Mouse (Mus musculus) E14TG2a.4 (cell line): ENCODE data around the gene Gm5152.
"Not testable (repeated sequence)": the region's sequence is repeated elsewhere in the genome, so short reads cannot be mapped to it uniquely, and the experiment has no call there.

Source experiments
- H3K27me3 ChIP-seq: 2 replicates; pipeline ENCODE4 v1.6.1; 2014; ENCODE audit warnings: low read length, control low read depth; ENCODE audit not compliant: insufficient read depth
- H3K36me3 ChIP-seq: 2 replicates; pipeline ENCODE4 v1.6.1; 2014; ENCODE audit warnings: low read length, control low read depth; ENCODE audit not compliant: insufficient read depth
- H3K4me1 ChIP-seq: replicated peaks from 2 replicates; pipeline ENCODE4 v1.6.1; 2014; ENCODE audit warnings: low read depth, low read length, control low read depth
- H3K4me3 ChIP-seq: replicated peaks from 2 replicates; pipeline ENCODE4 v1.5.1; 2014; ENCODE audit warnings: mild to moderate bottlenecking, low read length
- H3K9me3 ChIP-seq: 2 replicates; pipeline ENCODE4 v1.6.1; 2014; ENCODE audit warnings: low read length, control low read depth
- CTCF ChIP-seq: conservative IDR thresholded peaks from 2 replicates; pipeline ENCODE4 v1.5.1; 2014; ENCODE audit warnings: low read length
- NANOG ChIP-seq: IDR thresholded peaks from 2 replicates; pipeline ENCODE4 v1.6.1; 2014; ENCODE audit warnings: borderline replicate concordance, low read length, mixed read lengths
- POU5F1 ChIP-seq: IDR thresholded peaks from 2 replicates; pipeline ENCODE4 v1.6.1; 2014; ENCODE audit warnings: low read length, borderline replicate concordance

The Gm5152 gene

DNA sequence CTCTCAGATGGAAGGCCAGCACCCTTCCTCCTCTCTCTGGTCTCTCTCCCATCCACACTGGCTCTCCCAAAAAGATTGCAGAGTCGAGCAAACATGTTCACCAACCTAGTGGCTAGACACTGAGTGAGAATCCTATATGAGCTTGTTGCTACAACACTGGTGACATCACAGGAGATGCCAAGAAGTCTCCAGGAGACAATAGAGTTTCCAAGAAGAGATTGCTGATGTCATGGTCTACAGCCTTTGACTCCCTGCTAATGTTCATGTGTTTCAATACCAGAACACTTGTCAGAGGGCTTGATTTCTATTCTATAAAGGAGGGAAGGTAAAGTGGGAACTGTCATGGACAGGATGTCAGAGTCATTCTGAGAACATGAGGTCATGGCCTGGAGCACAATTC is at the start of gene Gm5152:
TSS of gene Gm5152 (minus strand) at position 101 of the 400 bp plus-strand sequence.
- H3K27me3 ChIP-seq, H3K9me3 ChIP-seq, H3K4me1 ChIP-seq: not testable (repeated sequence)

DNA sequence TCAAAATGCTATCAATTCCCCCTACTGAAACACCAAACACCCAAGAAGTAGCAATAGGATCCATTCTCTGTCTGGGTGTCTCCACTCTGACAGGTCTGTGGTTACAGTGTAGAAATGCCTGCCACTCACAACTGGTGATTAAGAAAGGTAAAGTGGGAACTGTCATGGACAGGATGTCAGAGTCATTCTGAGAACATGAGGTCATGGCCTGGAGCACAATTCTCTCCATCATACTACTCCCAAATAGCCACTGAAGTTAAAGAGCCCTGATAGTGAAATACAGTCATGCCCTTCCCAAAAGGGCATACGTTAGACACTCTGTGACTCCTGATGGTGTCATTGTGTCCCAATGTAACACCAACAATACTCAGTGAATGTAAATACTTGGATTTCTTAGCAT is 8.4 kb upstream of the Gm5152 start:
- H3K27me3 ChIP-seq, H3K36me3 ChIP-seq, H3K4me3 ChIP-seq, H3K9me3 ChIP-seq, H3K4me1 ChIP-seq: not testable (repeated sequence)

More for the DNA sequence above, at the start of gene Gm5152:
- H3K36me3 ChIP-seq, H3K4me3 ChIP-seq: not testable (repeated sequence)

DNA sequence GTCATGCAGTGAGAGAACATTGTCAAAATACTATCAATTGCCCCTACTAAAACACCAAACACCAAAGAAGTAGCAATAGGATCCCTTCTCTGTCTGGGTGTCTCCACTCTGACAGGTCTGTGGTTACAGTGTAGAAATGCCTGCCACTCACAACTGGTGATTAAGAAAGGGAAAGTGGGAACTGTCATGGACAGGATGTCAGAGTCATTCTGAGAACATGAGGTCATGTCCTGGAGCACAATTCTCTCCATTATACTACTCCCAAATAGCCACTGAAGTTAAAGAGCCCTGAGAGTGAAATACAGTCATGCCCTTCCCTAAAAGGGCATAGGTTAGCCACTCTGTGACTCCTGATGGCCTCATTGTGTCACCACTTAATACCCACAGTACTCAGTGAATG is 556 bp downstream of the Gm5152 start:
- not testable (repeated sequence) for H3K4me3 ChIP-seq, H3K36me3 ChIP-seq, H3K27me3 ChIP-seq, H3K9me3 ChIP-seq, H3K4me1 ChIP-seq

- not testable (repeated sequence) for H3K9me3 ChIP-seq, H3K4me3 ChIP-seq, H3K4me1 ChIP-seq, H3K27me3 ChIP-seq, H3K36me3 ChIP-seq
These were observed 5.9 kb downstream of the Gm5152 start for GRCm38 (mm10) chr5:10240436-10240835.

GRCm38 (mm10) chr5:10220317-10220716 is 26.0 kb downstream of the Gm5152 start:
- Histone ChIP-seq H3K27me3 (no peaks in the 10 kb centered on the region), H3K4me1 (no peaks in the 10 kb centered on the region), H3K4me3 (no peak overlapping the region), H3K36me3 (no peaks in the 10 kb centered on the region), H3K9me3 (no peaks in the 10 kb centered on the region)
- no peak for TF ChIP-seq POU5F1
- no peak for TF ChIP-seq NANOG
- no peak for TF ChIP-seq CTCF

DNA sequence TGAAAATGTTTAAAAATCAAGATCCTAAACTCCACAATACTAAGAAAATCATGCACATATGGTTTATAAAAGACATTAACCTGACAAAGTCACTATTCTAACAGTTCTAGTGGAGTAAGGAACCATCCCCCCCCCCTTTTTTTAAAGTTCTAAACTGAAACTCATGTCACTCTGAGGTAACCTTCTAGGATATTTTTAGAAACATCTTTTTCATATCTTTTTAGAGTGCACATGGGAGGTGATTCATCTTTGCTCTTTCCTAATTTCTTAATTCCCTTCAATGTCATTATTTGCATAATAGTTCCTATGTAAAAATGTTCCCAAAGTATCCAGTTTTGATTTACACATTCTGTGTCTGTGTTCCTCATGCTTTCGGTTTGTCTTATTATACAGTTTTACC is 43.3 kb downstream of the Gm5152 start:
- no peaks in the 10 kb centered on the region for H3K4me1 ChIP-seq
- TF ChIP-seq CTCF (no peak), POU5F1 (no peak), NANOG (no peak)
- no peak overlapping the region for H3K4me3 ChIP-seq
- no peaks in the 10 kb centered on the region for H3K27me3 ChIP-seq
- H3K9me3 ChIP-seq = peaks cover 25% of the 10 kb centered on the region
- no peaks in the 10 kb centered on the region for H3K36me3 ChIP-seq

DNA sequence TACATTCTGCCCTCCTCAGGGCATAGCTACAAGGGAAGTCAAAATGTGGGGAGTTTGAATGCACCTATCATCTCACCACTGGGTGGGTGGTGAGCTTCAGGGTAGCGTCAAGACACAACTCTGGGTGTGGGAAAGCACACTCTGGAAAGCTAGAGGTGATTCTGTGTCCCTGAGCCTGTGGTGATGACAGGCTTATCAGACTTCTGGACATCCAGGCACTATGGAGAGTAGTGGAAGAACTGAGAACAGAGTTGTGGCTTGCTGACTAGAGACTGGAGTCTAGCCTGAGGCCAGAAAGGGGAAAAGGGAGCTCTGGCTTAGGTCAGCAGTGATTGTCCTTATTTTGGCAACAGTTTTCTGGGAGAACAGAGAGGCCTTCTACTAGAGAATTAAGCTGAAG is 49.4 kb downstream of the Gm5152 start:
- H3K4me3 ChIP-seq = no peak overlapping the region
- H3K4me1 ChIP-seq = no peaks in the 10 kb centered on the region
- H3K36me3 ChIP-seq = 0 out of 2 replicates have a peak, but pooled peaks cover 1% of the 10 kb centered on the region
- TF ChIP-seq NANOG = no peak
- no peak for TF ChIP-seq CTCF
- TF ChIP-seq POU5F1 = no peak
- H3K27me3 ChIP-seq = no peaks in the 10 kb centered on the region
- peaks cover 27% of the 10 kb centered on the region for H3K9me3 ChIP-seq
